Comparison of ENCODE assay signal across 10 mouse cellular contexts in the genomic region with DNA sequence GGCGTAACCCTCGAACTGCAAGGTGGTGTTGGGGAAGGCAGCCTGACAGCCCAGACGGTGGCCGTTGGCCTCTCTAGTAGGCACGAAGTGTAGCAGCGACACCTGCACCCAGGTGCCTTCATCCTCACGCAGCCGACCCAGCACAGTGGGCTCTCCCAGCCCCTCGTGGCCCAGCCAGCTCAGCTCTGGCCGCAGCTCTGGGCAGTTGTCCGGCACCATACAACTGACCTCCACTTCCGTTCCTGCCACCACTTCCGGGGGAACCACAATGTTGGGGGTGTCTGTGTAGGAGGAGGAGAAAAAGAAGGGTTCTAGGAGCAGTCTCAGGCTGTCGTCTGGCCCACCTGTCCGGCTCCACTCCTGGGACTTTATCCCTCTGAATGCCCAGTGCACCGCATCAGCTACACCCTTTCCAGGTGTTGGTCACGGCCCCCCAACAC. TPM values are rescaled to one million over a fixed set of nuclear protein-coding genes. Genes with fewer than 3 reads are reported as not detected.
DNase-seq lines count a peak whose midpoint lies in the region; ATAC-seq and TF ChIP-seq lines count a peak whose summit lies in the region.
"Had no signal": no experiment of that assay in that cellular context is flagged by ENCODE, and none has a peak within 500 bp of the region (broad histone marks: within the 10 kb centered on the region; RNA-seq: fewer than 3 reads in every experiment).

No protein-coding gene starts in this region.

- WGBS in heart, embryonic 12.5 days = 23% methylated on average over 15 of the region's 17 CpGs
- 19% methylated on average over 15 of the region's 17 CpGs for WGBS in hindbrain, embryonic 16.5 days
- WGBS in midbrain, embryonic 11.5 days = 27% methylated on average over 17 of the region's 17 CpGs

- H3K27ac ChIP-seq in heart, embryonic 12.5 days (ENCODE audit: poor library complexity, severe bottlenecking) = no peak overlapping the region
- H3K27ac ChIP-seq in bone marrow macrophage, adult 2 months (ENCODE audit: insufficient read depth, low read depth, low read length) = no peak overlapping the region
- no peak overlapping the region for H3K27ac ChIP-seq in hindbrain, embryonic 16.5 days (ENCODE audit: low read depth, low read length)
- no peak overlapping the region for H3K27ac ChIP-seq in midbrain, embryonic 11.5 days (ENCODE audit: low read depth, low read length)

- no peak for TF ChIP-seq POLR2A in bone marrow macrophage, adult 2 months (IDR thresholded peaks at IDR 0.05; ENCODE audit: borderline replicate concordance, low read depth, low read length)

- no peak for TF ChIP-seq CTCF in bone marrow macrophage, adult 2 months (IDR thresholded peaks at IDR 0.05; ENCODE audit: low read depth, low read length)

- peak overlapping the region; percentile 12 for H3K4me3 ChIP-seq in heart, embryonic 12.5 days
- H3K4me3 ChIP-seq in bone marrow macrophage, adult 2 months (ENCODE audit: insufficient read depth, low read length) = peak overlapping the region; percentile 50
- H3K4me3 ChIP-seq in hindbrain, embryonic 16.5 days (ENCODE audit: low read length) = peak overlapping the region; percentile 26
- peak overlapping the region; percentile 23; the same call in 1 of the 2 replicates for H3K4me3 ChIP-seq in midbrain, embryonic 11.5 days (ENCODE audit: low read depth, low read length)

- H3K4me1 ChIP-seq in heart, embryonic 12.5 days (replicated peaks) = peaks cover 9% of the 10 kb centered on the region
- H3K4me1 ChIP-seq in bone marrow macrophage, adult 2 months (ENCODE audit: control insufficient read depth, insufficient read depth, low read length) = peaks cover 5% of the 10 kb centered on the region
- H3K4me1 ChIP-seq in hindbrain, embryonic 16.5 days (ENCODE audit: control insufficient read depth, insufficient read depth, low read depth, low read length) = 0 out of 2 replicates have a peak, but pooled peaks cover 2% of the 10 kb centered on the region
- 0 out of 2 replicates have a peak, but pooled peaks cover 5% of the 10 kb centered on the region for H3K4me1 ChIP-seq in midbrain, embryonic 11.5 days (ENCODE audit: control insufficient read depth, insufficient read depth, low read length)

- DNase-seq in heart, postnatal 4 days = no peak
- DNase-seq in midbrain, embryonic 11.5 days (ENCODE audit: low spot score, missing footprints) = no peak
- no peak for DNase-seq in adrenal gland, postnatal 36 days
- no peak for DNase-seq in left cerebral cortex, postnatal 25 days (ENCODE audit: low spot score in 2 of 2)
- DNase-seq in gastrocnemius, postnatal 14 days = no peak

- peak; percentile 37 for ATAC-seq in heart, embryonic 12.5 days (ENCODE audit: insufficient number of reproducible peaks, low FRiP score)
- peak; percentile 30; the same call in 1 of the 2 replicates for ATAC-seq in hindbrain, embryonic 16.5 days
- ATAC-seq in midbrain, embryonic 11.5 days (ENCODE audit: low FRiP score) = peak; percentile 6

- H3K4me2 ChIP-seq in heart, embryonic 12.5 days = peak overlapping the region; percentile 64
- peak overlapping the region; percentile 51 for H3K4me2 ChIP-seq in hindbrain, embryonic 16.5 days (ENCODE audit: low read length)
- peak overlapping the region; percentile 44 for H3K4me2 ChIP-seq in midbrain, embryonic 11.5 days

- H3K9me3 ChIP-seq in heart, embryonic 12.5 days (replicated peaks) = no peaks in the 10 kb centered on the region
- H3K9me3 ChIP-seq in hindbrain, embryonic 16.5 days (ENCODE audit: control insufficient read depth, low read length) = no peaks in the 10 kb centered on the region
- no peaks in the 10 kb centered on the region for H3K9me3 ChIP-seq in midbrain, embryonic 11.5 days (ENCODE audit: control insufficient read depth, low read length)

- peaks cover 39% of the 10 kb centered on the region for H3K27me3 ChIP-seq in heart, embryonic 12.5 days (replicated peaks)
- H3K27me3 ChIP-seq in hindbrain, embryonic 16.5 days (replicated peaks; ENCODE audit: control insufficient read depth, insufficient read depth, low read length) = no peaks in the 10 kb centered on the region
- no peaks in the 10 kb centered on the region for H3K27me3 ChIP-seq in midbrain, embryonic 11.5 days (ENCODE audit: control insufficient read depth, insufficient read depth, low read length)

- H3K9ac ChIP-seq in heart, embryonic 12.5 days = no peak overlapping the region
- no peak overlapping the region; the same call in 1 of the 2 replicates for H3K9ac ChIP-seq in hindbrain, embryonic 16.5 days (ENCODE audit: low read depth, low read length)
- H3K9ac ChIP-seq in midbrain, embryonic 11.5 days (ENCODE audit: low read length) = no peak overlapping the region

- intact Hi-C loops in left cerebral cortex, postnatal 25 days (cut with DNase I) = no loop called here
- intact Hi-C loops in gastrocnemius, postnatal 14 days (cut with DNase I; ENCODE audit: low total_unique reads) = no loop called here

- no peaks in the 10 kb centered on the region for H3K36me3 ChIP-seq in heart, embryonic 12.5 days
- no peaks in the 10 kb centered on the region for H3K36me3 ChIP-seq in hindbrain, embryonic 16.5 days (ENCODE audit: control insufficient read depth, insufficient read depth, low read length)
- no peaks in the 10 kb centered on the region for H3K36me3 ChIP-seq in midbrain, embryonic 11.5 days (ENCODE audit: control insufficient read depth, insufficient read depth, low read length)

RNA-seq across cellular contexts. Expression of a gene that starts 5.7 kb away (rescaled TPM):
- polyA plus RNA-seq in heart, embryonic 12.5 days (2016; fragmentation: Nextera tagmentation; extraction: Ambion mirVana) = 0.18 TPM in 1 of 2 replicates, not detected in the other
- total RNA-seq in heart, postnatal 4 days (2021) = 1 to 10 TPM in 1 of 2 experiments, under 1 TPM in 1; 0.31 to 1.3 TPM
- polyA plus RNA-seq in bone marrow macrophage, adult 2 months (2012; ENCODE audit: insufficient read depth, insufficient read length, missing spikeins) = 2.5 and 3.7 TPM in 2 replicates
- 5.3 and 5.8 TPM in 2 replicates for polyA plus RNA-seq in hindbrain, embryonic 16.5 days (2015; fragmentation: Nextera tagmentation; extraction: Ambion mirVana)
- polyA plus RNA-seq in midbrain, embryonic 11.5 days (2014; fragmentation: Nextera tagmentation; extraction: Ambion mirVana) = 0.44 and 0.47 TPM in 2 replicates
- under 1 TPM; 0.20 to 0.46 TPM for total RNA-seq in adrenal gland, postnatal 36 days (2021)
- 100 to 1,000 TPM; 152 to 176 TPM for total RNA-seq in left cerebral cortex, postnatal 25 days (2021)
- total RNA-seq in gastrocnemius, postnatal 14 days (2021) = 1 to 10 TPM; 3.5 to 9.6 TPM

RNA-seq across cellular contexts. Expression of a gene that starts 15.5 kb away (rescaled TPM):
- not detected in 2 replicates for polyA plus RNA-seq in heart, embryonic 12.5 days (2016; fragmentation: Nextera tagmentation; extraction: Ambion mirVana)
- total RNA-seq in heart, postnatal 4 days (2021) = 1 to 10 TPM in 1 of 2 experiments, under 1 TPM in 1; 0.76 to 1.2 TPM
- not detected in 2 replicates for polyA plus RNA-seq in bone marrow macrophage, adult 2 months (2012; ENCODE audit: insufficient read depth, insufficient read length, missing spikeins)
- 0.44 TPM in 1 of 2 replicates, not detected in the other for polyA plus RNA-seq in hindbrain, embryonic 16.5 days (2015; fragmentation: Nextera tagmentation; extraction: Ambion mirVana)
- polyA plus RNA-seq in midbrain, embryonic 11.5 days (2014; fragmentation: Nextera tagmentation; extraction: Ambion mirVana) = not detected in 2 replicates
- total RNA-seq in adrenal gland, postnatal 36 days (2021) = 10 to 100 TPM in 1 of 2 experiments, not detected in 1; 11.7 TPM
- not detected for total RNA-seq in left cerebral cortex, postnatal 25 days (2021)
- total RNA-seq in gastrocnemius, postnatal 14 days (2021) = not detected
- polyA plus RNA-seq: brain, embryonic 14.5 days; C2C12 had no signal

RNA-seq across cellular contexts. Expression of a gene that starts 28.9 kb away (rescaled TPM):
- polyA plus RNA-seq in heart, embryonic 12.5 days (2016; fragmentation: Nextera tagmentation; extraction: Ambion mirVana) = not detected in 2 replicates
- 1 to 10 TPM in 1 of 2 experiments, under 1 TPM in 1; 0.09 to 1.2 TPM for total RNA-seq in heart, postnatal 4 days (2021)
- polyA plus RNA-seq in bone marrow macrophage, adult 2 months (2012; ENCODE audit: insufficient read depth, insufficient read length, missing spikeins) = 6.8 and 8.0 TPM in 2 replicates
- 0.26 TPM in 1 of 2 replicates, not detected in the other for polyA plus RNA-seq in hindbrain, embryonic 16.5 days (2015; fragmentation: Nextera tagmentation; extraction: Ambion mirVana)
- not detected in 2 replicates for polyA plus RNA-seq in midbrain, embryonic 11.5 days (2014; fragmentation: Nextera tagmentation; extraction: Ambion mirVana)
- total RNA-seq in adrenal gland, postnatal 36 days (2021) = under 1 TPM; 0.56 TPM
- total RNA-seq in left cerebral cortex, postnatal 25 days (2021) = not detected
- under 1 TPM in 1 of 2 experiments, not detected in 1; 0.29 TPM for total RNA-seq in gastrocnemius, postnatal 14 days (2021)

RNA-seq across cellular contexts. Expression of a gene that starts 34.8 kb away (rescaled TPM):
- polyA plus RNA-seq in heart, embryonic 12.5 days (2016; fragmentation: Nextera tagmentation; extraction: Ambion mirVana) = not detected in 2 replicates
- total RNA-seq in heart, postnatal 4 days (2021) = 1 to 10 TPM; 1.6 to 1.9 TPM
- not detected in 2 replicates for polyA plus RNA-seq in bone marrow macrophage, adult 2 months (2012; ENCODE audit: insufficient read depth, insufficient read length, missing spikeins)
- not detected in 2 replicates for polyA plus RNA-seq in hindbrain, embryonic 16.5 days (2015; fragmentation: Nextera tagmentation; extraction: Ambion mirVana)
- polyA plus RNA-seq in midbrain, embryonic 11.5 days (2014; fragmentation: Nextera tagmentation; extraction: Ambion mirVana) = 0.40 TPM in 1 of 2 replicates, not detected in the other
- total RNA-seq in adrenal gland, postnatal 36 days (2021) = 10 to 100 TPM in 1 of 2 experiments, not detected in 1; 23.5 TPM
- not detected for total RNA-seq in left cerebral cortex, postnatal 25 days (2021)
- not detected for total RNA-seq in gastrocnemius, postnatal 14 days (2021)
- polyA plus RNA-seq: brain, embryonic 14.5 days; C2C12 had no signal

RNA-seq across cellular contexts. Expression of a gene that starts 47.6 kb away (rescaled TPM):
- polyA plus RNA-seq in heart, embryonic 12.5 days (2016; fragmentation: Nextera tagmentation; extraction: Ambion mirVana) = 18.4 and 22.5 TPM in 2 replicates
- total RNA-seq in heart, postnatal 4 days (2021) = 100 to 1,000 TPM; 100 to 103 TPM
- polyA plus RNA-seq in bone marrow macrophage, adult 2 months (2012; ENCODE audit: insufficient read depth, insufficient read length, missing spikeins) = 208 and 246 TPM in 2 replicates
- polyA plus RNA-seq in hindbrain, embryonic 16.5 days (2015; fragmentation: Nextera tagmentation; extraction: Ambion mirVana) = 25.7 and 27.3 TPM in 2 replicates
- polyA plus RNA-seq in midbrain, embryonic 11.5 days (2014; fragmentation: Nextera tagmentation; extraction: Ambion mirVana) = 20.6 and 21.7 TPM in 2 replicates
- total RNA-seq in adrenal gland, postnatal 36 days (2021) = 100 to 1,000 TPM; 112 to 141 TPM
- 100 to 1,000 TPM; 139 to 144 TPM for total RNA-seq in left cerebral cortex, postnatal 25 days (2021)
- total RNA-seq in gastrocnemius, postnatal 14 days (2021) = 10 to 100 TPM; 68.9 to 70.5 TPM

Comparison
In these comparisons a context has a peak if more than half of its experiments do, and no peak if none do; other contexts are left out.
1. RNA of a gene that starts 5.7 kb away (total RNA-seq): 152 to 176 TPM in left cerebral cortex, postnatal 25 days; 3.5 to 9.6 TPM in gastrocnemius, postnatal 14 days, 0.31 to 1.3 TPM in heart, postnatal 4 days and 0.20 to 0.46 TPM in adrenal gland, postnatal 36 days; every median in the first group is over 10 times any median in the second.
2. Peak in every context shown above with its lines, with median percentiles within 50 percentile points of each other: ATAC-seq, H3K4me2 ChIP-seq and H3K4me3 ChIP-seq.